Mouse (Mus musculus) frontal cortex, postnatal 14 days (tissue): Measurements from ENCODE around the gene Gm44973.
"Not testable (repeated sequence)": the region's sequence is repeated elsewhere in the genome, so short reads cannot be mapped to it uniquely, and the experiment has no call there.

ENCODE experiments used
- DNase-seq, 2 experiments: peaks; one replicate each; pipeline ENCODE4 v3.0.0; 2022; ENCODE audit warnings: low spot score in 2 of 2

Gene Gm44973

DNA sequence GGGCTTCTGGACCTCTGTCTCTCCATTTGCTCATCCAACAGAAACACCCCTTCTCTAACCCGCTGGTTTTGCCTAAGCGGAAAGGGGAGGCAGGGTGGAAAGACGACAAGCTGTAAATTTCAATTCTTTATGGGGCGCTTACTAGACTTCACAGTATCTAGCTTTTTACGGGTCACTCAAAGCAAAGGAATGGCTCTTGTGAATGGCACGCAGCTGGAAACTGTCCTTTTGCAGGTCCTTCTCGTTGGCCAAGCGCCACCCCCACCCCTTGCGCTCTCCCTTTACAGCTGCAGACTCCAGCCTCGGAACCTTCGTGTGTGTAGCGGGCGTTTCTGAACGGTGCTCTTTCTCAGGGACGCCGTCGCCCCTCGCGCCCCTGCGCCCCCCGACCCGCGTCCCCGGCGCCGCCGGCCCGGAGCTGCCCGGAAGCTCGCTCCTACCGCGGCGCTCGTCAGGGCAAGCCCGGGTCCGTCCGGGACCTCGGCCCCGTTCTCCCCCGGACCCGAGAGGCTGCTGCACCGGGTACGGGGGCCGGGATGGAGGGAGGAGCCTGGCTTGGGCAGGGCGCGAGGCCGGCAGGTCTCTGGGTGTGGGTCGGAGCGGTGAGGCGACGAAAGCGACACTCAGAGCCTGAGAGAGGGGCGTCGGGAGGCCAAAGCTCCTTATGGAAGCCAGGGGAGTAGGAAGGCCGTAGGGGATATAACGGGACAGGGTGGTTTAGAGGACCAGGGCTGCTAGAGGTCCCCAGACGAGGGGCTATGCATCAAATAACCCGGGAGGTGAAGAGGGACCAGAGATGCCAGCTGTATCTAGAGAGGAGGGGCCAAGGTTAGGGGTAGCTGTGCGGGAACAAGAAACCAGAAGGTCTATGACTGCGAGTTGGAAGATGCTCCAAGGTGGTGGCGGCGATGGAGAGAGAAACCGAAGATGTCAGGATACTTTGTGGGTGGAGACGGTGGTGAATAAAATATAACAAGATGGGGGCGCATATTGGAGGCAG is 36.2 kb downstream of the Gm44973 start, which contains the start of gene Zfp580:
Gene Zfp580, plus strand, starts transcription at position 346 of the 1,000 bp plus-strand sequence.
- peak; percentile 69 to 72 for DNase-seq

DNA sequence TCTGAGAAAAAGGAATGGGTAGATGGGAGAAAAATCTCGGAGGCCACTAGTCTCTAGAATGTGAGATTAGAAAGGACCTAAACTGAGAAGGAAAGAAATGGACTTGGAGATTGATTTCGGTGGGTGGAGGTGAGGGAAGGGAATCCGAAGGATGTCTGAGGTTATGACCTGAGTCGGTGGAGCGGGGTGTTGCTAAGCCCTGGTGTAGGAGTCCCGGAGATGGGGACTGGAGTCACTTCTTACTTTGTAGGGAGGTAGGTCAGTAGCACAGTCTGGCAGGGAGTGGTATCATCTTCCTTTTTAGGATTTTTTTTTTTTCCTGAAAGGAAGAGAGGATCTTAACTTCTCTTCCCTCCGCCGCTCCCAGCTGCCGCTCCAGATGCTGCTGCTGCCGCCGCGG is 37.1 kb downstream of the Gm44973 start:
- DNase-seq, result no peak

DNA sequence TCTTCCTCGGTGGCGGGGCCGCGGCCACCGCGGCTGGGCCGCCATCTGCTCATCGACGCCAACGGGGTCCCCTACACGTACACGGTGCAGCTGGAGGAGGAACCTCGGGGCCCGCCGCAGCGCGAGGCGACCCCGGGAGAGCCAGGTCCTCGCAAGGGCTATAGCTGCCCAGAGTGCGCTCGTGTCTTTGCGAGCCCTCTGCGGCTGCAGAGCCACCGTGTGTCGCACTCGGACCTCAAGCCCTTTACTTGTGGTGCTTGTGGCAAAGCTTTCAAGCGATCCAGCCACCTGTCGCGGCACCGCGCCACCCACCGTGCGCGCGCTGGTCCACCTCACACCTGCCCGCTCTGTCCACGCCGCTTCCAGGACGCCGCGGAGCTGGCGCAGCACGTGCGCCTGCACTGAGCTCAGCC is 37.6 kb downstream of the Gm44973 start:
- no peak for DNase-seq

DNA sequence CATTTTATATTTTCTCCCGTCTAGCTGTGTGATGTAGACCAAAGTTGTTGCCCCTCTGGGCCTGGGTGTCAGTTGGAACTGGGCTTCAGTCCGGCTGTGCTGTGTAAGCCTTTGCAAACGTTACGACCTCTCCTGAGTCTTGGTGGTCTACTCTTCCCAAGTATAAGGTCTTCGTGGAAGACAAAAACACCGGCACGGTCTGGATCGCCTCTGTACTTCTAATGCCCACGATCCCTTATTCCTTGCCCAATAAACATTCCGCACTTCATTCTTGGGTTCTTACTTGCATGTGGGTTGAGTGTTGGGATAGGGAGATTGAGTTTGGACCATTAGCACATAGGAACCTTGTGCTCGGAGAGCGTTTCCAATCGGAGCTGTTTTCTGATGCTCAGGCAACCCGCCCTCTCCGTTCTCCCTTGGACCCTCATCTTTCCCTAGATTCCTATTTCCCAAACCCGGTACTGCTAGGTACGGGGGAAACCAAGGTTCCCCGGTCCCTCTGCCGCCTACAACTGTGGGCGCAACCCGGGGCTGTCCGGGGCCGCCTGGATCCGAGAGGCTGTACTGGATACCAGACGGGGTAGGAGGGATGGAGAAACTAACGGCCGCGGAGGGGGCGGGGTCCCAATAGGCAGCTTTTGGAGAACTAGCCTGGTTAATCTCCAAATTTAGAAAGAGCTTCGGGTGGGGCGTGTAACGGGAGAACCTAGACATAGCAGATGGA is 38.3 kb downstream of the Gm44973 start:
- DNase-seq, result peak in 1 of 2 experiments; percentile 35

DNA sequence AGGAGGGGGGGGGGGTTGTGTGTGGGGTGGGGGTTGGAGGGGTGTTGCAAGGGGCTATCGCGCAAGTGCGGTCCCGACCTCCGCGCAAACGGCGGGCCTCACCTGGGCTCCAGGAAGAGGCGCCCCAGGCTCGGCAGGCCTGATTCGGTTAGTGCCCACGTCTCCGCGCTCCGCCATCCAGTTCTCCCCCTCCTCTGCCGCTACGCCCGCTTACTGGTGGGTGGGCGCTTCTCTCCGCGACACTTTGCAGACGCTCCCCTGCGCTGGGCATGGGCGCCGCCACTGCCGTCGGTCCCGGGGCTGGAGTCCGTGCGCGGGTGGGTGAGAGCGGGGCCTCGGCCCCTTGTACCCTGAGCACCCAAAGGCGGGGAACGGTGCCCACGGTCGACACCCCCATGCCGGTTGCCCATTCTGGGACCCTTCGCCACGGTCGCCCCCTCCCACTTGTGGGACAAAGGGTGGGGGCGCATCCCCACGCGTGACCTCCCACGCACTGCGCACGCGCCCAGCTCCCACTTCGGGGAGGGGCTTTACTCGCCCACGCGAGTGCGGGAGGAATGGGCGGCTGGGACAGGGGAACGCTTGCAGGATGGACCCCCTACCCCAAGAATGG is 41.5 kb downstream of the Gm44973 start:
- DNase-seq, result peak; percentile 57 to 62

DNA sequence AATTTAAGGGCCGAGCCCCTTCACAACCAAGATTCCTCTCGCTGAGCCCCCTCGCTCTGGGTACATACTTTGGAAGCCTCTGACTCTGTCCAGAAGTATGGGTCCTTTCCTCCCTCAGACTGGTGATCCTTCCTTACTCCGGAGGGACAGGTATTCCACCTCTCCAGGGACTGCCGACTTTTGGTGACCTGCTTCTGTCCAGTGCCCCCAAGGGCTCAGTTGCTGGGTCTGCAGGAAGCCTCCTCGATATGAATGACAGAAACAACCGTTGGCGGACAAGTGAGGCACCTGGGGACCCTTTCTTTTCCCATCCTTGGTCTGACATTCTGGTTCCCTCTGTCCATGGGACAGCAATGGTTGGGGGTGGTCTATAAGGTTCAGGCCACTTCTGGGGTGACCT is 42.1 kb downstream of the Gm44973 start:
- no peak for DNase-seq

DNA sequence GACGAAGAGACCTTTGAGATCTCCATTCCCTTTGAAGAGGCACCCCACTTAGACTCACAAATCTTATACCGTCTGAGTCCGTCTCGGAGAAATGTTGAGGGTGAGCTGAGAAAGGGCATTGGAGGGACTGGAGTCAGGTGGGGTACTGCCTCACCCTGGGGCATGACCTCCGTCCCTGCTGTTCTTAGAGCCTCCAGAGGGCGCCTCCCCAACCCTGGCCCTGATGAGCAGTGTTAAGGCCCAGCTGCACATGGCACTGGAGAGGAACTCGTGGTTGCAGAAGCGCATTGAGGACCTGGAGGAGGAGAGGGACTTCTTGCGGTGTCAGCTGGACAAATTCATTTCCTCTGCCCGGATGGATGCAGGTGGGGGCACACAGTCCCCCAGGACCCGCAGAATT is 42.5 kb downstream of the Gm44973 start:
- DNase-seq, result peak in 1 of 2 experiments; percentile 26

DNA sequence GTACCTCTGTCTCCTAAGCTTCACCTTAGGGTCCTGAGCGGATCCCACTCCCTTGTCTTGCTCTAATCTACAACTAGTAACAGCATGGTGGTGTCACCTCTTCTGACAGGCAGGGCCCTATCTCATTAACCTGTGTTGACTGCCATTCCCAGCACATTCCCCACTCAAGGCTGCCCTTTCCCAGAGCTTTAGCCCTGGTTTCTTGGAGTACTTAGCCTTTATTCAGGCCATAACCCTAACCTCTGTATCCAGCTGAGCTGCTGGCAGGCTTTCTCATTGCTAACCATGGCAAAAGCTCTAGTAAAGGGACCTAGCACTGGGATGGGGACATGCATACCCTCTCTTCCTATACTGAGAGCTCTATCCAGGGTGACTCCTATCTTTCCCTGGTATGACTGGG is 43.3 kb downstream of the Gm44973 start:
- no peak for DNase-seq

DNA sequence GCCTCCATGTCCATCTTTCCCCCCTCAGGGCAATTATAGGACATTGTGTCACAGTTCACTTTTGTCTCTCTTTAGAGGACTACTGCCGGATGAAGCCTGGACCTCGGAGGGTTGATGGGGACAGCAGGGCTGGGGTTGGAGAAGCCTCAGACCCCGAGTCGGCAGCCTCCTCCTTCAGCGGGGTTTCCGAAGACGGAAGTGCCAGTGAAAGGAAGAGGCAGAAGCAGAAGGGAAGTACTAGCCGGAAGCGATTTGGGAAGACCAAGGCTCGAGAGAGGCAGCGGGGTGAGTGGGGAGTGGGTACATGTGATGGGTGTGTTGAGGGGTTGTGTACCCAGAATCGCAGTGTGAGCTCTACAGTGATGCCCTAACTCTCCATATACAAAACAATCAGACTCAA is 44.1 kb downstream of the Gm44973 start:
- DNase-seq, result peak in 1 of 2 experiments; percentile 40

DNA sequence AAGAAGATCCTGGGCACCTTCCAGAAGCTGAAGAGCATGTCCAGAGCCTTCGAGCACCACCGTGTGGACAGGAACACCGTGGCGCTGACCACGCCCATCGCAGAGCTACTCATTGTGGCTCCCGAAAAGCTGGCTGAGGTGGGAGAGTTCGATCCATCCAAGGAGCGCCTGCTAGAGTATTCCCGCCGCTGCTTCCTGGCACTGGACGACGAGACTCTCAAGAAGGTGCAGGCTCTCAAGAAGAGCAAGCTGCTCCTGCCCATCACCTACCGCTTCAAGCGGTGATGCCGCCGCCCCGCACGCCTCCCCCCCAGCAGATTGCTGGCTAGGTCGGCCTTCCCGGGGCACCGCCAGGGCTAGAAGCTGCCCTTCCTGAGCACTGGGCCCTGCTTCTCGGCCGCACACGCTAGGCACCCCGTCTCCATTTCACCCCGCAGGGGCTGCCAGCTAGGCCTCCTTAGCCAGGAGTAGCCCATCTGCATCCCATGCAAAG is 45.0 kb downstream of the Gm44973 start:
- peak; percentile 65 to 77 for DNase-seq

DNA sequence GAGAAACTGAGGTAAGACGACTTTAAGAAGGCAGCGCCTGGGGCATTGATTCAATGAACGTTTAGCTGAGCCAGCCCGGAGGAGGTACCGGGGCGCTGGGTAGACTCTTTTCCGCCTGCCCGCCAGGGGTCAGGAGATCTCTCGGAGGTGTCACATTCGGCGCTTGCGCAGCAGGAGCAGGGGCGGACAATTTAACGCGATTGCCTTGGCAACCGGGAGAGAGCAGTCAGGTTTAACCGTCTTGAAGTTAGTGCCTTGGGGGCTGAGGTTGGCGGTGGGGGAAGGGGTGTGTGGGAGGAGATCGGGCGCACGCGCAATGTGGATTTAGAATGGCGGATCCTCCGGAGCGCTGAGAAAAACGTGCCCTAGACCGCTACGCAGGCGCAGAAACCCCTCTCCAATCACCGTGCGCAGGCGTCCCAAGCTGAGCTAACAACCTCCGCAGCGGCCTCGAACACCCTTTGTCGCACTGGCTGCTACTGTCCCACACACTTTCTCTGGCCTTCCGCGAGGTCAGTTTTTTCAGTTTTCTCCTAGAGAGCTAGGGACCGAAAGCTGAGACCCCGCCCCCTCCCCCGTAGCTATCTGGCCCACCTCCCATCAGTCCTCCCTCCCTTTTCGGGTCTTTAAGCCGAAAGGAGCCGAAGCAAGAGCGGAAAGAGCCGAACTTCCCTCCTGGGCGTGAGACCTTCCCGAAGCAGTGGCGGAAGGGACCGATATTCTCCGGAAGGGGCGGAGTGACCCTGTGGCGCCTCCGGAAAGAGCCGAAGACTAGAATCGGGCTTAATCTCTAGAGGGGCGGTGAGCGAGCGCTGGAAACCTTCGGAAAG is 45.9 kb downstream of the Gm44973 start:
- peak; percentile 98 for DNase-seq

DNA sequence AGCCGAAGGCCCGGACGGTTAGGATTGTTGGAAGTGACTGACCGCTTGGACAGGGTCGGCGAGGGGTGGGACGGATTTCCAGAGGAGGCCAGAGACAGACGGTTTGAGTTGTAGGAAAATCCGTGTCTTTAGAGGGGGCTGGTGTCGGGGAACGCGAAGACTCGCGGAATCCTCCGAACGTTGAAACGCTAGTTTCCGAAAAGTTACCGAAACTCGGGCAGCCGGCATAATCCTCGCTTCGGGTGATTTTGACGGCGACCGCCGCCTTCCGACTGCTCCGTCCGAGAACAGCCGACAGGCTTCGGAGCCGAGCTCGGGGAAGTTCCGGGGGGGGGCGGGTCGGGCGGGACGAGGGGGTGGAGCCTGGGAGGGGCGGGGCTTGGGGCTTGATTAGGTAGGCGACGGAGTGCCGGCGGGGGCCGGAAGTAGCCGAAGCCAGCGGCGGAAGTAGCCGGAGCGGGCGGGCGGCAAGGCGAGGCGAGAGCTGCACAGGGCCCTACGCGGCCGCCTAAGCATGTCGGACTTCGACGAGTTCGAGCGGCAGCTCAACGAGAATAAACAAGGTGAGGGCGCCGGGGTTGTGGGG is 46.6 kb downstream of the Gm44973 start, which contains the start of gene U2af2:
Gene U2af2, plus strand, starts transcription at position 370 of the 586 bp plus-strand sequence.
- DNase-seq, result peak; percentile 88 to 89

DNA sequence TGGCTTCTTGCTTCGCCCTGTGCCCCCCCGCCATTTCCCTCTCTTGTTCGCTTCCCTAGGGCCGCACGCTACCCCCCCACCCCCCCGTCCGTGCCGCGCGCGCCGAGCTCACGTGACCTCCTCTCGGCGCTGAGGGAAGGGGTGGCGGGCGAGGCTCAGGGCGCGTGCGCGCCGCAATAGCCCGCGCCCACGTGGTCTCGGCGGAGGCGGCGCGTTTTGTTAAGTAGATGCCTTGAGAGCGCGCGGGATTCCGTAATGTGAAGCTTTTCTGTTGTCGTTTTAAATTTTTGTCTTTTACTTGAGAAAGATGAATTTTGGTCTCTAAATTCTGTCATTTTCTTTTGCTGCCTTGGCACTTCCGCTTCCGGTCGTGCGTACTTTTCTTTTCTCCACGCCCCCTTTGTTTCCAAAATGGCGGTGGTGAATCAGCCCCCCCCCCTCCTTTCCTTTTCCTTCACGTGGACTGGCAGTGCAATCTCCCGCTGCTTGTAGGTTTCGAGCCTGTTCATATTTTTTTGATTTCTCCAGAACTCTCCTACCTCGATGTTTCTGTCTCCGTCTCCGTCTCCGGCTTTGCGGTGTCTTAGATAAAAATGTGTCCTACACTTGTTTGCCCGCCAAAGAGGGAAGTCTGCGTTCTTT is 47.2 kb downstream of the Gm44973 start:
- DNase-seq, result no peak

DNA sequence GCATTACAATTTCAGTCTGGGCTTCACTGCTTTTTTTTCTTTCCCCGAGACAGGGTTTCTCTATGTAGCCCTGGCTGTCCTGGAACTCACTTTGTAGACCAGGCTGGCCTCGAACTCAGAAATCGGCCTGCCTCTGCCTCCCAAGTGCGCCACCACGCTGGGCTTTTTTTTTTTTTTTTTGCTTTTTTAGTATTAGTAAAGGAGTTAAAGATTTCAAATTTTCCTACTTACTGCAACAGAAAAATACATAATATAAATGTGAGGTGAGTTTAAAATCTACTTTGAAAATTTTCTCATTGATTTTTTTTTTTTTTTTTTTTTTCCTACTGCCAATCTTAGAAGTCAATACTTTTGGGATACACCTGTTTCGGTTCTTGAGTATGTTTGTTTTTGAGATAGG is 49.6 kb downstream of the Gm44973 start:
- no peak for DNase-seq

DNA sequence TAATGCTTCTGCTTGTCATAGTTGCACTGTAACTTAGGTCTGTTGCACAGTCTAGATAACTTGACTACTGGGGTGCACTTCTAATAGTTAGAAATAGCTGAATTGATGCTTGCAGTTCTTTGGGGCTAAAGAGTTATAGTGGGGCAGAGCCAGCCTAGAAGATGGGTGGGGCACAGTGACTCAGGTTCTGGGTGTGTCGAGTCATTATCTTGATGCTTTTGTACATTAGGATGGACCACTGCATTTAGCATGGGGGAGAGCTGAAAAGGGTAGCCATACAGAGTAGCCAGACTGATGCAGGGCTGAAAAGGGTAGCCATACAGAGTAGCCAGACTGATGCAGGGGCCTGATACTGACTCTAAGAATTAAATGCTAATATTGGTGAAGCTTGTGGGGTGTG is 58.3 kb downstream of the Gm44973 start:
- DNase-seq, result no peak

DNA sequence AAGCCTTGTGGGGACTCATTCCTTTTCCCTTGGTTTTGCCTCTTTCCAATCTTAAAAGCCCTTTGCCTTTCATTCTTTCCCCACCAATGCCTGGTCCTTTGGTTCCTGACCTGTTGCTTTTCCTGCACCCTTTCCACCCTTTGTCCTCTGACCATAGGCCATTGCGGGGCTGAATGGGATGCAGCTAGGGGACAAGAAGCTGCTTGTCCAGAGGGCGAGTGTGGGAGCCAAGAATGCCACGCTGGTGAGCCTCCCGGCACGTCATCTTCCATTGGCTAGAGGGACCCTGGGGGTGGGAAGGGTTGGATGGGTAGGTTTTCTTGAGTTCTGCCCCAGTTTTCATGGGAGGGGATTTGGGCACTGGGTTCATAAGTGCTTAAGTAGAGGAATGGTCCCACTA is 59.7 kb downstream of the Gm44973 start:
- DNase-seq, result no peak

DNA sequence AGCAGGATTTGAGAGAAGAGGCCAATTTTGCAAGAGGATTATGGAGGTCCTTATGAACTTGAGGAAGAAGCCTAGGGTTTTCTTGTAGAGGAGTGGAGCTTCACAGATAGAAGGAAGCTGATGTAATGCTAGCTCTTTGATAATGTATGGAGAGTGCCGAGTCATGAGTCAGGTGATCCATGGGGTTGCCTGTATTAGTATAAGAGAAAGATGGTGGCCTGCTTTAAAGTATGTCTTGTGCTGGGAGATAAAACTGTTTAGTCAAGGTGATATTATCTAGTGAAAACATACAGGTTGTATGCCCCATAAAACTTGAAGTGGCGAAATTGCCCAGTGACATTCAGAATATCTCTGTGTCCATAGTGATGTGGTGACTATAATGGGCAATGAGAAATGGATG is 61.6 kb downstream of the Gm44973 start:
- DNase-seq, result no peak

DNA sequence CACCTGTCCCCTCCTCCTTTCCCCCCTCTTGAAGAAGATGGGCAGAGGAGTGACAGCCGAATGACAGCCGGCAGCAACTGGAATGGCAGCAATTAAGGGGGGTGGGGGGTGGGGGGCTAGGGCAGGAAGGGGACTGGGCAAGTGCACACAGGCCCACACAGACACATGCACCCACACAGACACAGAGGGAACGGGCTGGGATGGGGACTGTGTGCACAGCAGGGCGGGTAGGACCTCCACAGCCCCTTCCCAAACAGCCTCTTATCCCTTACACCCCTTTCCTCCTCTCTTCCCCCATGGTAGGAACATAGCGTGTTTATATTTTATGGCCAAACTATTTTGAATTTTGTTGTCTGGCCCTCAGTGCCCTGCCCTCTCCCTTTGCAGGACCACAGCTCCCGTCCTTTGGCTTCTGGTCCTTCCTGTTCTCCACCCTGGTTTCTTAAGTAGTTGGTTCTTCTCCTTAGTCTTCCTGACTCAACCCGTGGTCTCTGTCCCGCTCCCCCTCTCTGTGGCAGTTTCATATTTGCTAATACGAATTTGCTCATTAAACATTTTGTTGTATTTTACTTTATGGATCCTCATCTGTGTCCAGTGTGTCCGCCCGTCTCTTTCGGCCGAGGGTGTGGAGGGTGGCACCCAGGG is 64.2 kb downstream of the Gm44973 start:
- DNase-seq, result not testable (repeated sequence)

DNA sequence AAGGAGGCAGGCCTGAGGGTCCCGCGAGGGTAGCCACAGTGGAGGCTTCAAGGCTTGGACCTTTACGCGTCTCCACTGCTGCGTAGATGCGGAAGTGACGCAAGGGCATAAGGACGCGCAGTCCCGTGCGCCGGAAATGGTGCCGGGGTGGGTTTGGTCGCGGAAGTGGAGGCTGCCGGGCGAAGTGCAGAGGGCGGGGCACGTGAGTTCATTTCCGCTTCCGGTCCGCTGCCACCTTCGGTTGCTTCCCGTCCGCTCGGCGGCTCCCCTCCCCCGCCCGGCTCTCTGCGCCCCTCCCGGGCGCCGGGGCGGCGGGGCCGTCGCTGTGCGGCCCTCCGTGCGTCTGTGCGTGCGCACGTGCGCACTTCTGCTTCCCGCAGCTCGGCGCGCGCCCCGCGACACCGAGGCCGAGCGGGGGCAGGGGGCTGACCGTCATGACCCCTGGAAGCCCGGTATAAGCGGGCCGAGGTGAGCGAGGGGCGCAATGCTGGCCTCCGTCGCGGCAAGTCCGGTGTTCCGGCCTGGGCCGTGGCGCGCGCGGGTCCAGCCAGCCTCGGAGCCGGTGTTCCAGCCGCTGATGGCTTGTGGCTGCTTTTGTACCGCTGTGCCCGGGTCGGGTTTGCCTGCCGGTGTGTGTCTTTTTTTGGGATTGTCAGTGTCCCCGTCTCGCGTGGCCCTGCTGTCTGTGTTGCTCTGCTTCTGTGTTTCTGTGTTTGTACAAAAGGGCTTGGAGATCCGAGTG is 64.9 kb downstream of the Gm44973 start, which contains the start of gene Epn1:
Gene Epn1, plus strand, starts transcription at position 226 of the 742 bp plus-strand sequence.
- DNase-seq, result peak; percentile 93 to 97
